Mouse (Mus musculus) CH12.LX (cell line): ENCODE measurements around the gene Trappc12. TPM values are rescaled to one million over a fixed set of nuclear protein-coding genes. Genes with fewer than 3 reads are reported as not detected.

Experiments used
- DNase-seq: peaks from one replicate; pipeline ENCODE4 v3.0.0-alpha.2; 2013; ENCODE audit errors: extremely low read depth
- H3K27ac ChIP-seq: 2 replicates; pipeline ENCODE4 v1.5.1; 2012; ENCODE audit warnings: low read depth, mild to moderate bottlenecking, control low read depth, moderate library complexity; ENCODE audit not compliant: insufficient read depth
- H3K27me3 ChIP-seq: replicated peaks from 2 replicates; pipeline ENCODE3; 2012; ENCODE audit warnings: inconsistent platforms
- H3K36me3 ChIP-seq, 2 experiments: replicated peaks in 1 of 2; 2 replicates each; pipeline versions ENCODE3 to v1.6.1; 2012; ENCODE audit warnings: inconsistent platforms in 1 of 2, low read length in 1 of 2, mild to moderate bottlenecking in 1 of 2, mixed read lengths in 1 of 2, moderate library complexity in 1 of 2; ENCODE audit not compliant: control insufficient read depth in 1 of 2, insufficient read depth in 1 of 2
- H3K4me1 ChIP-seq, 2 experiments: 2 replicates each; pipeline ENCODE4 v1.6.1; 2012; ENCODE audit warnings: inconsistent platforms in 1 of 2, moderate library complexity in 1 of 2; ENCODE audit not compliant: insufficient read depth in 2 of 2, control insufficient read depth in 1 of 2
- H3K4me2 ChIP-seq: 2 replicates; pipeline ENCODE4 v1.6.1; 2012; ENCODE audit warnings: low read depth, mild to moderate bottlenecking, control low read depth; ENCODE audit not compliant: poor library complexity, insufficient read depth, severe bottlenecking
- H3K4me3 ChIP-seq, 3 experiments: fragments of 150-350 bp in 1 of 3; sonication (generic) in 1 of 3; replicated peaks in 1 of 3; 2 replicates each; pipeline versions ENCODE3 to v1.5.1; 2011 to 2012; ENCODE audit warnings: low read depth in 2 of 3, low read length in 2 of 3, mild to moderate bottlenecking in 2 of 3, moderate library complexity in 2 of 3, control low read depth in 1 of 3, improper control_type of control experiment in 1 of 3, inconsistent platforms in 1 of 3, mixed read lengths in 1 of 3; ENCODE audit not compliant: poor library complexity in 1 of 3
- H3K79me2 ChIP-seq: replicated peaks from 2 replicates; pipeline ENCODE4 v1.6.1; 2012; ENCODE audit warnings: mild to moderate bottlenecking, moderate library complexity; ENCODE audit not compliant: control insufficient read depth, poor library complexity, insufficient read depth, severe bottlenecking; ENCODE audit errors: extremely low read depth
- H3K9ac ChIP-seq: 2 replicates; pipeline ENCODE4 v1.6.1; 2012; ENCODE audit warnings: low read depth, mild to moderate bottlenecking, control low read depth, moderate library complexity; ENCODE audit not compliant: insufficient read depth
- H3K9me3 ChIP-seq: replicated peaks from 2 replicates; pipeline ENCODE3; 2012; ENCODE audit warnings: low read length, inconsistent platforms, mixed read lengths
- ELF1 ChIP-seq: IDR thresholded peaks from 2 replicates; pipeline ENCODE4 v1.6.1; 2014; ENCODE audit warnings: low read depth, mild to moderate bottlenecking, inconsistent platforms, low read length, improper control_type of control experiment
- GABPA ChIP-seq: IDR thresholded peaks from 2 replicates; pipeline ENCODE4 v1.6.1; 2012; ENCODE audit warnings: low read depth, low read length, improper control_type of control experiment, inconsistent platforms; ENCODE audit not compliant: insufficient replicate concordance
- HCFC1 ChIP-seq: IDR thresholded peaks from 2 replicates; pipeline ENCODE4 v1.6.1; 2012; ENCODE audit warnings: low read depth, mild to moderate bottlenecking, inconsistent platforms, low read length, improper control_type of control experiment
- JUN ChIP-seq: IDR thresholded peaks from 2 replicates; pipeline ENCODE4 v1.6.1; 2011; ENCODE audit warnings: low read depth, mild to moderate bottlenecking, low read length, improper control_type of control experiment, moderate library complexity; ENCODE audit not compliant: insufficient read depth
- KAT2A ChIP-seq: IDR thresholded peaks from 2 replicates; pipeline ENCODE4 v1.6.1; 2012; ENCODE audit warnings: low read length, improper control_type of control experiment, inconsistent platforms; ENCODE audit not compliant: insufficient replicate concordance
- MAFK ChIP-seq: IDR thresholded peaks from 2 replicates; pipeline ENCODE4 v1.6.1; 2011; ENCODE audit warnings: low read length, improper control_type of control experiment; ENCODE audit not compliant: insufficient replicate concordance
- MAX ChIP-seq: IDR thresholded peaks from 2 replicates; pipeline ENCODE4 v1.6.1; 2011; ENCODE audit warnings: low read length, improper control_type of control experiment
- MAZ ChIP-seq: IDR thresholded peaks from 2 replicates; pipeline ENCODE4 v1.6.1; 2012; ENCODE audit warnings: low read depth, mild to moderate bottlenecking, inconsistent platforms, low read length, improper control_type of control experiment, moderate library complexity
- MEF2A ChIP-seq: IDR thresholded peaks from 2 replicates; pipeline ENCODE4 v1.6.1; 2014; ENCODE audit warnings: low read depth, mild to moderate bottlenecking, inconsistent platforms, low read length, improper control_type of control experiment, borderline replicate concordance
- MXI1 ChIP-seq: IDR thresholded peaks from 2 replicates; pipeline ENCODE4 v1.6.1; 2011; ENCODE audit warnings: mild to moderate bottlenecking, low read depth, low read length, improper control_type of control experiment
- MYC ChIP-seq: IDR thresholded peaks from 2 replicates; pipeline ENCODE4 v1.6.1; 2011; ENCODE audit warnings: low read depth, mild to moderate bottlenecking, improper control_type of control experiment, low read length
- NELFE ChIP-seq: IDR thresholded peaks from 2 replicates; pipeline ENCODE4 v1.6.1; 2011; ENCODE audit warnings: low read depth, low read length, improper control_type of control experiment
- POLR2A ChIP-seq: IDR thresholded peaks from 2 replicates; pipeline ENCODE4 v1.6.1; 2011; ENCODE audit warnings: low read depth, mild to moderate bottlenecking, improper control_type of control experiment, low read length
- RAD21 ChIP-seq: IDR thresholded peaks from 2 replicates; pipeline ENCODE4 v1.6.1; 2011; ENCODE audit warnings: low read depth, mild to moderate bottlenecking, low read length, improper control_type of control experiment, moderate library complexity
- SIN3A ChIP-seq: IDR thresholded peaks from 2 replicates; pipeline ENCODE4 v1.6.1; 2012; ENCODE audit warnings: low read length, improper control_type of control experiment, inconsistent platforms
- TBP ChIP-seq: conservative IDR thresholded peaks from 2 replicates; pipeline ENCODE4 v1.6.1; 2011; ENCODE audit warnings: low read depth, low read length, improper control_type of control experiment
- TCF12 ChIP-seq: IDR thresholded peaks from 2 replicates; pipeline ENCODE4 v1.6.1; 2014; ENCODE audit warnings: low read depth, mild to moderate bottlenecking, inconsistent platforms, low read length, improper control_type of control experiment
- USF1 ChIP-seq: IDR thresholded peaks from 2 replicates; pipeline ENCODE4 v1.6.1; 2014; ENCODE audit warnings: low read depth, mild to moderate bottlenecking, inconsistent platforms, low read length, improper control_type of control experiment
- ZMIZ1 ChIP-seq: IDR thresholded peaks from 2 replicates; pipeline ENCODE4 v1.6.1; 2012; ENCODE audit warnings: low read depth, mild to moderate bottlenecking, inconsistent platforms, low read length, improper control_type of control experiment
- ZNF384 ChIP-seq: IDR thresholded peaks from 2 replicates; pipeline ENCODE4 v1.6.1; 2012; ENCODE audit warnings: low read depth, low read length, improper control_type of control experiment, inconsistent platforms
- dilution Hi-C: fragments of 300-500 bp; cut with MboI; formaldehyde crosslinking; loops from 2 replicates; pipeline ENCODE4 v1.14.3; 2020; ENCODE audit warnings: low sequenced_read_pairs; ENCODE audit not compliant: extremely low pct_unique_long_range_greater_than_20kb, extremely low pct_ligation_motif_present
- in situ Hi-C: fragments of 300-500 bp; cut with MboI; formaldehyde crosslinking; loops from 3 replicates; pipeline ENCODE4 v1.14.3; 2019; ENCODE audit warnings: low sequenced_read_pairs, low pct_ligation_motif_present, low pct_unique_long_range_greater_than_20kb, mixed read lengths
- polyA plus RNA-seq: library from polyadenylated mRNA; unstranded; fragments of >175 nt; gene quantifications from 2 replicates; pipeline ENCODE4 v1.2.1, GENCODE M21; 2012; ENCODE audit warnings: low read depth; ENCODE audit not compliant: insufficient read length
- total RNA-seq, 2 experiments: library from RNA; depleted of rRNA; stranded (reverse); fragments of 300-350 nt in 1 of 2; fragments of >200 nt in 1 of 2; gene quantifications; 2 replicates each; pipeline ENCODE4 v1.2.3; 2012 to 2014

Trappc12 gene
- total and polyA plus RNA-seq, 3 experiments: 26.7 to 33.9 (median 28.9) TPM

DNA sequence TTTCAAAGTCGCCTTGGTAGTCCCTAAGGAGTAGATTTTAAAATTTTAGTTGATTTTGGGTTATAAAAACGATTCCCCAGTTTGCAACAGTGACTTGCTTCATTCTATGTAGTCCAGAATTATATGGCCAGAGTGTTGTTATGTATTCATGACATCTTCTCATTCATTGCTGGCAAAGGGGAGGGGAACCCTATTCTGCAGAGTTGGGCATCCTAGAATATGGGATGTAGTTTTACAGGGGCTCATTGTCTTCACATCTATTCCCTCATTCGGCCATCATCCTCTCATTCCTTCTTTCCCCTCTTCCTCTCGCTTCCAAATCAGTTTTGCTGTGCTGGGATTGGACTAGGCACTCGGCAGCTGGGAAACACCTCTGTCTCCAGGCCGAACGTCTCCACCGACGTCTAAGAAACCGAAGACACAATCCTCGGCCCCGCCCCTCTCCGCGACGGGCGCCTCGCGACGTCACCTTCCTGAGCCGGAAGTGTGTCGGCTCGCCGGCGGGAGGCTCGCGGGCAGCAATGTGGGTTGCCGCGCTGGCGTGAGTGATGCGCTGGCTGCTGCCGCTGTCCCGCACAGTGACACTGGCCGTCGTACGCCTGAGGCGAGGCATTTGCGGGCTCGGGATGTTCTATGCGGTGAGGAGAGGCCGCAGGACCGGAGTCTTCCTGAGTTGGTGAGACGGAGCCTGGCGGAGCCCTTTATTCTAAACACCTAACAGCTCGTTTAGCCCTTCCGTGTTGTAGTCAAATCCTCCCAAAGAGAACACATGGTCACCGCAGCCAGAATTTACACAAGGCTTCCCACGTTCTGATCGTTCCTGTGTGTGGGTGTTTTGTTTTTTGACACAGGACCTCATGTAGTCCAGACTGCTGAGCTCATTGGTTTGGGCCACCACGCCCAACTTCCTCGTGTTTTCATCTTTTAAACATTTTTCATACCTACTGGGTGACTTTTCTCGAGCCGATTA is 100.8 kb downstream of the Trappc12 start, which contains the start of gene Rnaseh1:
TSS of gene Rnaseh1 (plus strand) at position 462 of the 970 bp plus-strand sequence.
- H3K4me1 ChIP-seq: peaks cover 0 to 21% of the 10 kb centered on the region in 2 experiments; a peak in 3 of 4 replicates
- no peaks in the 10 kb centered on the region for H3K9me3 ChIP-seq
- H3K4me3 ChIP-seq: peak within 1 kb of the TSS; percentile 77 to 93 (median 85)
- DNase-seq: peak; percentile 86
- no peaks in the 10 kb centered on the region for H3K27me3 ChIP-seq
- TF ChIP-seq KAT2A: 0 out of 2 replicates have a peak, but pooled peaks have one; percentile 60
- no peak for TF ChIP-seq USF1
- TF ChIP-seq MAFK: 0 out of 2 replicates have a peak, but pooled peaks have one; percentile 22
- peak; percentile 88 for TF ChIP-seq HCFC1
- TF ChIP-seq MYC: peak; percentile 77
- TF ChIP-seq MAX: peak; percentile 79; the same call in 1 of the 2 replicates
- TF ChIP-seq TBP: 0 out of 2 replicates have a peak, but pooled peaks have one; percentile 44
- TF ChIP-seq ELF1: peak; percentile 96
- TF ChIP-seq ZNF384: no peak
- TF ChIP-seq ZMIZ1: peak; percentile 50; the same call in 1 of the 2 replicates
- no peak for TF ChIP-seq RAD21
- TF ChIP-seq POLR2A: peak; percentile 94
- TF ChIP-seq TCF12: peak; percentile 66; the same call in 1 of the 2 replicates
- peak; percentile 55; the same call in 1 of the 2 replicates for TF ChIP-seq MAZ
- peak; percentile 98 for TF ChIP-seq MXI1
- no peak for TF ChIP-seq JUN
- peak; percentile 45; the same call in 1 of the 2 replicates for TF ChIP-seq MEF2A
- no peak; the same call in 1 of the 2 replicates for TF ChIP-seq GABPA
- peak; percentile 94 for TF ChIP-seq NELFE
- TF ChIP-seq SIN3A: peak; percentile 96
- dilution Hi-C loops (no loop called here), in situ Hi-C loops (no loop called here)
- H3K9ac ChIP-seq: peak within 1 kb of the TSS; percentile 88
- peaks cover 18% of the 10 kb centered on the region for H3K79me2 ChIP-seq
- H3K4me2 ChIP-seq: peak within 1 kb of the TSS; percentile 98
- no peak within 1 kb of the TSS for H3K27ac ChIP-seq
- H3K36me3 ChIP-seq: peaks cover 7 to 31% of the 10 kb centered on the region in 2 experiments

Other genes starting within 250 kb of the Trappc12 start
- not detected in 2 replicates for gene Dcdc2c, start 198.1 kb downstream of the Trappc12 start, total RNA-seq (2012; rRNA removed)
- not detected in 2 replicates for gene Dcdc2c, start 198.1 kb downstream of the Trappc12 start, total RNA-seq (2014; rRNA removed)
- gene Dcdc2c, start 198.1 kb downstream of the Trappc12 start, polyA plus RNA-seq: not detected in 2 replicates
- gene Allc, start 167.9 kb downstream of the Trappc12 start, total RNA-seq (2012; rRNA removed): not detected in 2 replicates
- gene Allc, start 167.9 kb downstream of the Trappc12 start, total RNA-seq (2014; rRNA removed): not detected in 2 replicates
- gene Allc, start 167.9 kb downstream of the Trappc12 start, polyA plus RNA-seq: not detected in 2 replicates
- not detected in 2 replicates for gene Colec11, start 127.1 kb downstream of the Trappc12 start, total RNA-seq (2012; rRNA removed)
- gene Colec11, start 127.1 kb downstream of the Trappc12 start, total RNA-seq (2014; rRNA removed): not detected in 2 replicates
- gene Colec11, start 127.1 kb downstream of the Trappc12 start, polyA plus RNA-seq: not detected in 2 replicates
- gene Rps7, start 114.5 kb downstream of the Trappc12 start, total RNA-seq (2012; rRNA removed): 2,570 and 2,803 TPM in 2 replicates
- gene Rps7, start 114.5 kb downstream of the Trappc12 start, total RNA-seq (2014; rRNA removed): 2,791 and 3,047 TPM in 2 replicates
- gene Rps7, start 114.5 kb downstream of the Trappc12 start, polyA plus RNA-seq: 753 and 994 TPM in 2 replicates
- 31.1 and 31.6 TPM in 2 replicates for gene Rnaseh1, start 100.9 kb downstream of the Trappc12 start, total RNA-seq (2012; rRNA removed)
- gene Rnaseh1, start 100.9 kb downstream of the Trappc12 start, total RNA-seq (2014; rRNA removed): 33.8 and 34.9 TPM in 2 replicates
- 33.4 and 36.3 TPM in 2 replicates for gene Rnaseh1, start 100.9 kb downstream of the Trappc12 start, polyA plus RNA-seq
- 25.3 and 27.7 TPM in 2 replicates for gene Adi1, start 75.2 kb downstream of the Trappc12 start, total RNA-seq (2012; rRNA removed)
- 32.3 and 37.5 TPM in 2 replicates for gene Adi1, start 75.2 kb downstream of the Trappc12 start, total RNA-seq (2014; rRNA removed)
- gene Adi1, start 75.2 kb downstream of the Trappc12 start, polyA plus RNA-seq: 58.3 and 74.6 TPM in 2 replicates
- gene Eipr1, start 1.3 kb upstream of the Trappc12 start, total RNA-seq (2012; rRNA removed): 35.4 and 36.2 TPM in 2 replicates
- 32.4 and 34.4 TPM in 2 replicates for gene Eipr1, start 1.3 kb upstream of the Trappc12 start, total RNA-seq (2014; rRNA removed)
- 33.3 and 38.6 TPM in 2 replicates for gene Eipr1, start 1.3 kb upstream of the Trappc12 start, polyA plus RNA-seq